Mouse (Mus musculus) small intestine, adult 2 months (tissue): ENCODE data around the gene Zfp740.

Experiments used
- CTCF ChIP-seq: fragments of 200-500 bp; IDR thresholded peaks from 2 replicates; pipeline ENCODE4 v1.5.1; 2012; ENCODE audit warnings: low read depth, mild to moderate bottlenecking, control low read depth, inconsistent platforms, low read length, moderate library complexity, mixed read lengths; ENCODE audit not compliant: insufficient replicate concordance, insufficient read length; ENCODE audit errors: extremely low read depth
- POLR2A ChIP-seq: fragments of 200-500 bp; IDR thresholded peaks from 2 replicates; pipeline ENCODE4 v1.6.1; 2012; ENCODE audit warnings: low read depth, mild to moderate bottlenecking, control low read depth, inconsistent platforms, low read length, moderate library complexity

- TF ChIP-seq POLR2A: no peak
- no peak for TF ChIP-seq CTCF
Measured at GRCm38 (mm10) chr15:102191699-102192098, 11.3 kb upstream of the Zfp740 start.
